Comparison of ENCODE assay signal across 29 mouse cellular contexts in genomic region chr14:122062411-122063090, GRCm38 (mm10). TPM values are rescaled to one million over a fixed set of nuclear protein-coding genes. Genes with fewer than 3 reads are reported as not detected.
DNase-seq lines count a peak whose midpoint lies in the region; ATAC-seq and TF ChIP-seq lines count a peak whose summit lies in the region.
"Had no signal": no experiment of that assay in that cellular context is flagged by ENCODE, and none has a peak within 500 bp of the region (broad histone marks: within the 10 kb centered on the region; RNA-seq: fewer than 3 reads in every experiment).

No protein-coding gene starts in this region.

- TF ChIP-seq EP300 in lung, postnatal 0 days (IDR thresholded peaks at IDR 0.05), result no peak

- H3K27ac ChIP-seq in spleen, adult 2 months (ENCODE audit: insufficient read depth, low read length), result peak overlapping the region; percentile 97
- H3K27ac ChIP-seq in lung, postnatal 0 days (ENCODE audit: low read length), result no peak overlapping the region
- no peak overlapping the region for H3K27ac ChIP-seq in forebrain, embryonic 13.5 days
- H3K27ac ChIP-seq: embryonic facial prominence, embryonic 12.5 days; forebrain, embryonic 15.5 days; hindbrain, embryonic 10.5 days; limb, embryonic 10.5 days; midbrain, embryonic 10.5 days had no signal

- no peaks in the 10 kb centered on the region for H3K27me3 ChIP-seq in spleen, adult 2 months (ENCODE audit: control insufficient read depth, insufficient read depth, low read length)
- no peaks in the 10 kb centered on the region for H3K27me3 ChIP-seq in Patski
- no peaks in the 10 kb centered on the region for H3K27me3 ChIP-seq in lung, postnatal 0 days (replicated peaks; ENCODE audit: insufficient read depth, low read length)
- no peaks in the 10 kb centered on the region for H3K27me3 ChIP-seq in forebrain, embryonic 13.5 days
- H3K27me3 ChIP-seq: embryonic facial prominence, embryonic 12.5 days; forebrain, embryonic 15.5 days had no signal

- no peaks in the 10 kb centered on the region for H3K36me3 ChIP-seq in spleen, adult 2 months (ENCODE audit: control insufficient read depth, insufficient read depth, low read length)
- no peaks in the 10 kb centered on the region for H3K36me3 ChIP-seq in lung, postnatal 0 days (ENCODE audit: insufficient read depth, low read length)
- H3K36me3 ChIP-seq in forebrain, embryonic 13.5 days (ENCODE audit: poor library complexity, severe bottlenecking), result no peaks in the 10 kb centered on the region
- H3K36me3 ChIP-seq: embryonic facial prominence, embryonic 12.5 days; forebrain, embryonic 15.5 days; hindbrain, embryonic 10.5 days; limb, embryonic 10.5 days; midbrain, embryonic 10.5 days had no signal

- peaks cover 65% of the 10 kb centered on the region for H3K4me1 ChIP-seq in spleen, adult 2 months (ENCODE audit: control insufficient read depth, insufficient read depth, insufficient read length)
- no peaks in the 10 kb centered on the region for H3K4me1 ChIP-seq in lung, postnatal 0 days (ENCODE audit: insufficient read depth, low read depth, low read length)
- no peaks in the 10 kb centered on the region for H3K4me1 ChIP-seq in forebrain, embryonic 13.5 days
- H3K4me1 ChIP-seq: embryonic facial prominence, embryonic 12.5 days; forebrain, embryonic 15.5 days; hindbrain, embryonic 10.5 days; midbrain, embryonic 10.5 days had no signal

- WGBS in spleen, adult 2 months, result 65% methylated on average over 10 of the region's 10 CpGs
- 75% methylated on average over 10 of the region's 10 CpGs for WGBS in lung, postnatal 0 days
- 84% methylated on average over 10 of the region's 10 CpGs for WGBS in forebrain, embryonic 13.5 days

- no peak overlapping the region for H3K4me2 ChIP-seq in lung, postnatal 0 days (replicated peaks; ENCODE audit: low read depth, low read length)
- no peak overlapping the region for H3K4me2 ChIP-seq in forebrain, embryonic 13.5 days
- H3K4me2 ChIP-seq: embryonic facial prominence, embryonic 12.5 days; forebrain, embryonic 15.5 days; heart, embryonic 11.5 days had no signal

- H3K9me3 ChIP-seq in lung, postnatal 0 days (ENCODE audit: low read length), result no peaks in the 10 kb centered on the region
- no peaks in the 10 kb centered on the region for H3K9me3 ChIP-seq in forebrain, embryonic 13.5 days (replicated peaks)
- H3K9me3 ChIP-seq: embryonic facial prominence, embryonic 12.5 days; forebrain, embryonic 15.5 days; hindbrain, embryonic 10.5 days; limb, embryonic 10.5 days; midbrain, embryonic 10.5 days had no signal

- no peak overlapping the region for H3K9ac ChIP-seq in lung, postnatal 0 days (replicated peaks; ENCODE audit: low read depth)
- H3K9ac ChIP-seq in forebrain, embryonic 13.5 days, result no peak overlapping the region
- H3K9ac ChIP-seq: embryonic facial prominence, embryonic 12.5 days; forebrain, embryonic 15.5 days had no signal

- no peak for TF ChIP-seq CTCF in spleen, adult 2 months (IDR thresholded peaks at IDR 0.05; ENCODE audit: extremely low read depth, insufficient read depth, insufficient read length, insufficient replicate concordance)
- TF ChIP-seq CTCF in Patski (IDR thresholded peaks at IDR 0.05), result peak; percentile 26
- no peak; the same call in 1 of the 2 replicates for TF ChIP-seq CTCF in lung, postnatal 0 days (IDR thresholded peaks at IDR 0.05)

- in situ Hi-C loops in Patski (cut with MboI; ENCODE audit: low pct_unique_long_range_greater_than_20kb), result loop anchor here (5.0 kb wide), 2 partner anchors 130 to 195 kb away; no protein-coding TSS in a partner anchor

- CTCF ChIA-PET in Patski (lab: Charles Lee), result interaction anchor here (1.1 to 5.6 kb wide), 6 partner anchors 38 to 140 kb away, joined by 3 to 51 read pairs (median 7); no protein-coding TSS in a partner anchor

- H3K4me3 ChIP-seq in spleen, adult 2 months (ENCODE audit: extremely low read depth, insufficient read depth, insufficient read length), result no peak overlapping the region
- no peak overlapping the region for H3K4me3 ChIP-seq in lung, postnatal 0 days (ENCODE audit: low read depth, low read length)
- no peak overlapping the region for H3K4me3 ChIP-seq in forebrain, embryonic 13.5 days
- H3K4me3 ChIP-seq: embryonic facial prominence, embryonic 12.5 days; forebrain, embryonic 15.5 days; hindbrain, embryonic 10.5 days; limb, embryonic 10.5 days; midbrain, embryonic 10.5 days; myocyte had no signal

- POLR2A ChIA-PET in Patski (lab: Charles Lee), result no interaction called here

- no peak for ATAC-seq in Patski
- no peak for ATAC-seq in lung, postnatal 0 days
- no peak for ATAC-seq in forebrain, embryonic 13.5 days
- ATAC-seq: forebrain, embryonic 15.5 days; hindbrain, embryonic 16.5 days; midbrain, embryonic 16.5 days had no signal

- no peak for TF ChIP-seq POLR2A in spleen, adult 2 months (IDR thresholded peaks at IDR 0.05; ENCODE audit: low read depth, low read length)

- DNase-seq in spleen, adult 2 months (ENCODE audit: low read depth in 1 of 2, low spot score in 2 of 2), result peak; percentile 52 to 58
- no peak for DNase-seq in spleen, adult 12 weeks (ENCODE audit: low spot score)
- peak; percentile 71 for DNase-seq in CD4-positive helper T cell, adult 2 months (ENCODE audit: low read depth, low spot score)
- no peak for DNase-seq in Patski (ENCODE audit: low read depth, low spot score)
- peak; percentile 71 for DNase-seq in induced T-regulatory cell, adult 2 months (ENCODE audit: low read depth)
- DNase-seq in kidney, adult 8-10 months, result no peak
- no peak for DNase-seq in lung, postnatal 0 days (ENCODE audit: low spot score)
- DNase-seq: adrenal gland, postnatal 36 days; cerebellum, adult 11 months; cerebellum, adult 9-11 months; kidney, adult 11 months; kidney, postnatal 10 days; liver; lung, postnatal 10 days had no signal

RNA-seq across cellular contexts. Expression of gene Timm8a2, which starts 28.1 kb away (rescaled TPM):
- polyA plus RNA-seq in spleen, adult 2 months (2012; rRNA removed), result 0.20 and 0.23 TPM in 2 replicates
- polyA plus RNA-seq in Patski (2021), result not detected
- not detected in 2 replicates for polyA plus RNA-seq in lung, postnatal 0 days (2015; fragmentation: Nextera tagmentation; extraction: Ambion mirVana)
- polyA plus RNA-seq in forebrain, embryonic 13.5 days (2015; fragmentation: Nextera tagmentation; extraction: Ambion mirVana), result not detected in 2 replicates
- polyA plus RNA-seq: C2C12; embryonic facial prominence, embryonic 12.5 days; forebrain, embryonic 15.5 days; heart, embryonic 11.5 days; heart, postnatal 0 days; hindbrain, embryonic 10.5 days; hindbrain, embryonic 16.5 days; limb, embryonic 10.5 days; liver, embryonic 16.5 days; midbrain, embryonic 10.5 days; midbrain, embryonic 16.5 days; myocyte; neural tube, embryonic 14.5 days; urinary bladder, adult 2 months had no signal

RNA-seq across cellular contexts. Expression of gene Tm9sf2, which starts 44.3 kb away (rescaled TPM):
- 80.8 and 211 TPM in 2 replicates for polyA plus RNA-seq in spleen, adult 2 months (2012; rRNA removed)
- polyA plus RNA-seq in Patski (2021), result 181 TPM
- polyA plus RNA-seq in lung, postnatal 0 days (2015; fragmentation: Nextera tagmentation; extraction: Ambion mirVana), result 162 and 170 TPM in 2 replicates
- polyA plus RNA-seq in forebrain, embryonic 13.5 days (2015; fragmentation: Nextera tagmentation; extraction: Ambion mirVana), result 103 and 112 TPM in 2 replicates

Comparison
In these comparisons a context has a peak if more than half of its experiments do, and no peak if none do; other contexts are left out.
1. DNase-seq: peak in spleen, adult 2 months (2 of 2), CD4-positive helper T cell, adult 2 months (single experiment) and induced T-regulatory cell, adult 2 months (single experiment); none in spleen, adult 12 weeks (single experiment), Patski (single experiment), kidney, adult 8-10 months (0 of 2) and lung, postnatal 0 days (single experiment).